Mouse (Mus musculus): ENCODE data around the gene St6galnac5. TPM values are rescaled to one million over a fixed set of nuclear protein-coding genes. Genes with fewer than 3 reads are reported as not detected.

Gene St6galnac5
- total RNA-seq, 2 experiments from 2014 or later: 118 to 132 TPM

- no peak for DNase-seq (ENCODE audit: low spot score in 2 of 2)
Observed at GRCm38 (mm10) chr3:152917579-152917978, 64.5 kb downstream of the St6galnac5 start.

DNA sequence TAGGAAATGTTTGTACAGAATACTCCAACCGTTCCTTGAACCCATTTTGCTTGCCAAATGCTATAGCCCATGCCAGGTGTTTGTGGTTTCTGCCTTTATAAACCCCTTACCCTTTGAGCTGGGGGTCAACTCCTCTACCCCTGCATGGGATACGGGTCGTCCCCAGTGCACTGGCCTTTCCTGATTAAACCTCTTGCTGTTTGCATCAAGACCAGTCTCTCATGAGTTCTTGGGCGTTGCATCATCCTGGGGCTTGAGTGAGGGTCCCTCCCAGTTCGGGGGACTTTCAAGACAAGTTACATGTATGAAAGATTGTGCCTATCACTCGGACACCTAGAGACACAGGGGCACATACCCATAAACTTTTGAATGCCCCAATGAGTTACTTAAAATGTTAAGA, 67.7 kb downstream of the St6galnac5 start:
- DNase-seq (ENCODE audit: low spot score in 2 of 2): no peak

GRCm38 (mm10) chr3:152913625-152914024, 68.4 kb downstream of the St6galnac5 start:
- no peak for DNase-seq (ENCODE audit: low spot score in 2 of 2)

DNA sequence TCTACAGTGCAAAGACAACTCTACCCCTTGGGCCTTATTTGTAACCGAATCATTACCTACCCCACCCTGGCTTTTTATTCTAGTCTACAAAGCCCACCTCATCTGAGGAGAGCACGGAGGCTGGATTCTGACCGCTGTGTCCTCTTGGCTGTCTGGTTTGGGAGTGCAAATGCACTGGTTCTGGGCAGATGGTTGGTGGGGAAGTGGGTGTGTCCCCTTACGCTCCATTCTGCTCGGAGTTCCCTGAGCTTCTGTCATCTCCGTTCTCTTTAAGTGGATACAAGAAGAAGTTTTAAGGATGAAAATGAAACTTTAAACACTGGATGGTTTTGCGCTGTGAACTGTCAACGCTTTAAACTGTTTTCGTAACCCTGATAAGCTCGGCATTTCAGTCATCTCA, 68.9 kb downstream of the St6galnac5 start:
- DNase-seq (ENCODE audit: low spot score in 2 of 2): peak in 1 of 2 experiments; percentile 65

DNA sequence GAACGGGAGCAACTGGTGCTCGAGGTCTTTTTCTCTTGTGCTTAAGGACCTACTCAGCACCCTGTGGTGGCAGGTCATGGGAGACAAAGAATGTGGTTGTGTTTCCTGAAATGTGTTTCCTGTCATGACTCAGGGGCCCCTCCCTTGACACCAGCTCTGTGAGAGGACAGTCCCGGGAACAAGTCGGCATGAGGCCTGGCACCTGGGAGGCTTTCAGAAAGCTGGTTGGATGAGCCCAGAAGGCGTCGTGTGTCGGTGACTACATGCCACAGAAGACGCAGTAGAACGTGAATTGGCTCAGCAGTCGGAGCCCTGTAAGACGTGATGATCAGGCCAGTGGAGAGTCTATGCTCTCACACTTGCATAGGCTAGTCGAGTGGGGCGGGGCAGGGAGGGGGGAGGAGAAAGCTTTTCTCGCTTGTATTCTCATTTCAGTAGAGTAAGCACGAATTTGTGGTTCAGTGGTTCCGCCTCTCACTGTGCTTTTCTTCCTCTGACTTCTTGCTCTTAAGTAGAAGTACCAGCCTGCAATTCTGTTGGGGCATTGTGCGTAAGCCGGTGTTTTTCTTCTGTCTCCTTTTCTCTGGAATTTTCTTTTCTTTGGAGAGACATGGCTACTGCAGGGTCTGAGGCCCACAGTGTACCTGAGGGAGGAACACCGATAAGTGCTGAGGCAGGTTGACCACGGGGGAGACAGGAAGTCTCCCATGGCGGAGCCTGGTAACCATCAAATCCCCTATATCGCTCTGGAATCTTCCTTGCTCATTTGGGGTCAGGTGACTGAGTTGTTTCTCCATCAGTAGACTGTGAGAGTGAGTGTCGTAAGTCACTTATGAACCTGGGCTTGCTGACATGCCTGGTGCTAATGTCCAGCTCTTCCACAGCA, 69.6 kb downstream of the St6galnac5 start:
- DNase-seq (ENCODE audit: low spot score in 2 of 2): no peak

GRCm38 (mm10) chr3:152911578-152911977, 70.5 kb downstream of the St6galnac5 start:
- no peak for DNase-seq (ENCODE audit: low spot score in 2 of 2)

DNA sequence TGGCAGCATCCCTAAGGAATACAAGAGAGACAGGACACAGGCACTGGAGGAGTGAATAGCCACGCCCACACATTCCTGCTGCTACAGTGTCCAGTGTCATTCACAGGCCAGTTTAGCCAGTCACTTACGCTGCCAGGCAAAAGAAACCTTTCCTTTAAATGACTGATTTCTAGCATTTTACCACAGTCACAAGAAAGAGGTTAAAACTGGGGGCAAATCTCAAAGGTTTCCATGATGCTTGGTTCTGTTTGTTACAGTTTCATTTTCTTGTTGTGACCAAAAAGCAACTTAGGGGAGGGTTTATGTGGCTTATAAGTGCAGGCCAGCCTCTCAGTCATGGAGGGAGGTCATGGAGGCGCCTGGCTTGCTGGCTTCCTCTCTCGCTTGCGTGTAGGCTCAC, 74.4 kb downstream of the St6galnac5 start:
- no peak for DNase-seq (ENCODE audit: low spot score in 2 of 2)

DNA sequence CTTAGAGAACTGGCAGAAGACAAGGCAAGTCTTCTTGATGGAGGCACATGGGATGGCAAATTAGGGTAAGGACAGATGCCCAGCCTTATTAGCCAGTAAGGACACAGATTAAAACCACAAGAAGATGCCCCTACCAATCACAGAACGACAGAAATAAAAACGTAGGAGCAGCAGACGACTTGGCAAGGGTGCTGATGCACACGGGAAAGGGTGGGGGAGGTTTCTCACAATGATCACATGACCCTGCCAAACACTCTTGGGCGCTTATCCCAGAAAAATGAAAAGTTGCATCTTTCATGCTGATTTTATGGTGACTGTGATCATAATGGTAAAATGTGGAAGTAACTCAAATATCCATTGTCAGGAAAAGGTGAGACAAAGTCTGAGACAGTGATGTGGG, 75.0 kb downstream of the St6galnac5 start:
- peak in 1 of 2 experiments; percentile 78 for DNase-seq (ENCODE audit: low spot score in 2 of 2)

- DNase-seq (ENCODE audit: low spot score in 2 of 2): no peak
Observed at GRCm38 (mm10) chr3:152905800-152906199, 76.2 kb downstream of the St6galnac5 start.

- DNase-seq (ENCODE audit: low spot score in 2 of 2): no peak
Observed at GRCm38 (mm10) chr3:152905026-152905425, 77.0 kb downstream of the St6galnac5 start.

DNA sequence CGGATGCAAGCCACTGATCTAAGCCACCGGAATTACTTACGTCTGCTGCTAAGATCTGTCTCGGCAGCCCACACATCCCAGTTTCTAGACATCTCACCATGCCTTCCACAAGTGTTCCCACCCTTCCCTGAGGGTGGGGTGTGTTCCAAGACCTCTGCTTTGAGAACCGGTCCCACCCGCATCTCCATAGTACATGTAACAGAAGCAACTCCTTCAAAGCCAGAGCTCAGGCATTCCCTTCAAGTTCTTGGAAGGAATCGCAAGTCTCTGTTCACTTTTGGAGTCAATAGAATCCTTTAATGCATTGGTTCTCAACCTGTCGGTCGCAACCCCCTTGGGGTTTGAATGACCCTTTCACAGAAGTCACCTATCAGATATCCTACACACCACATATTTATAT, 83.1 kb downstream of the St6galnac5 start:
- no peak for DNase-seq (ENCODE audit: low spot score in 2 of 2)

- DNase-seq (ENCODE audit: low spot score in 2 of 2): no peak
Observed at GRCm38 (mm10) chr3:152897196-152897595, 84.8 kb downstream of the St6galnac5 start.

- DNase-seq (ENCODE audit: low spot score in 2 of 2): no peak
Observed at GRCm38 (mm10) chr3:152896111-152896510, 85.9 kb downstream of the St6galnac5 start.

GRCm38 (mm10) chr3:152894935-152895334, 87.1 kb downstream of the St6galnac5 start:
- DNase-seq (ENCODE audit: low spot score in 2 of 2): no peak

GRCm38 (mm10) chr3:152888116-152888515, 93.9 kb downstream of the St6galnac5 start:
- DNase-seq (ENCODE audit: low spot score in 2 of 2): no peak

GRCm38 (mm10) chr3:152886749-152887148, 95.3 kb downstream of the St6galnac5 start:
- DNase-seq (ENCODE audit: low spot score in 2 of 2): no peak

DNA sequence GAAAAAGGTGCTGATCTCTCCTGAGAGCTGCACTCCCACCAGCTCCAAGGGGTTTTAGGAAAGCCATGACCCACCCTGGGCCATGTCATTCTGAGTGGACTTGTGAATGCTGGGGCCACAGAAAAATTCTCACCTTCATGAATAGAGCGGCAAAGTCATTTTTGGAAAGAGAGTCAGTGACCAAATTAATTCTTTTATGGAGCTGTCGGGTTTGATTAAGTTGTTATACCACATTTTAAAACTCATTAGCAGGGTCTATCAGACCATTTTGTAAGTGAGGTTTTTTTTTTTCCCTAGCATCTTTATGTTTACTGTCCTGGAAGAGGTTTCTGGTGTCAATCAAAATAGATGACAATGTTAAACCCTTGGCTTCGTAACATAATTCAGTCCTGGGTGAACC, 98.5 kb downstream of the St6galnac5 start:
- no peak for DNase-seq (ENCODE audit: low spot score in 2 of 2)

- no peak for DNase-seq (ENCODE audit: low spot score in 2 of 2)
Observed at GRCm38 (mm10) chr3:152881706-152882105, 100.3 kb downstream of the St6galnac5 start.

GRCm38 (mm10) chr3:152880121-152880835, 101.8 kb downstream of the St6galnac5 start:
- no peak for DNase-seq (ENCODE audit: low spot score in 2 of 2)

DNA sequence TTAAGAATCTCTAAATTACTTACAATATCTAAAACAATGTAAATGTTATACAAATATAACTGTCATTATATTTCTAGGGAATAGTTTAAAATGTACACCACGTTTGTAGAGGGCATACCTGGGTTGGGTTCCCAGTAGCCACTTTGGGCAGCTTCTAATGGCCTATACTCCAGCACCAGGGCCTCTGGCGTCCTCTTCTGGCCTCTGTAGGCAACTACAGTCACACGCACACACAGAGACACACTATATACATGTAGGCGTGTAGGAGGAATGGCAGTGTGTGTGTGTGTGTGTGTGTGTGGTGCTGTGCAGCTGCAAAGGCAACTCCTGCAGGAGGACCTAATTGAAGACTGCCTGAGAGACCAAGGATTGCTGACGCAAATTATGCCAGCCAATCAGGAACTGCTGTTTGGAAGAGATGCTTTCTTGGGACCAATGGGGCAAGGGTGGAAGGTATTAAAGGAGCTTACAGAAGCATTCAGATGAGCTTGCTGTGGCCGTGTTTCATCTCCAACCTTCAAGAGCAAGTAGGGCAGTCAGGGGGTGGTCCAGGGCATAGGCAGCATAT, 106.2 kb downstream of the St6galnac5 start:
- DNase-seq (ENCODE audit: low spot score in 2 of 2): no peak

GRCm38 (mm10) chr3:152874431-152875355, 107.4 kb downstream of the St6galnac5 start:
- DNase-seq (ENCODE audit: low spot score in 2 of 2): peak; percentile 37 to 66
